Mouse (Mus musculus): ENCODE results near the gene Nodal.

GRCm38 (mm10) chr10:61415240-61415639, 2.5 kb upstream of the Nodal start:
- TF ChIP-seq KAT2A (IDR thresholded peaks at IDR 0.05; ENCODE audit: insufficient replicate concordance, low read length) (no peak), CHD2 (IDR thresholded peaks at IDR 0.05; ENCODE audit: low read length) (no peak), USF2 (conservative IDR thresholded peaks at IDR 0.05; ENCODE audit: low read depth, low read length) (no peak), GABPA (IDR thresholded peaks at IDR 0.05; ENCODE audit: insufficient replicate concordance, low read depth, low read length) (no peak), EP300 (IDR thresholded peaks at IDR 0.05; ENCODE audit: low read length) (no peak), CTCF (conservative IDR thresholded peaks at IDR 0.05 in 1 of 2, IDR thresholded peaks at IDR 0.05 in 1 of 2; ENCODE audit: low read depth in 2 of 2, low read length in 2 of 2) (no peak; a peak in 1 of 4 replicates)

Measured in CH12.LX (cell line).